Mouse (Mus musculus) embryonic stem cell, embryonic (primary cell): Measurements from ENCODE around the gene Mucl3.

Source experiments
- CTCF ChIA-PET, 4 experiments: fragments of 300-600 bp in 2 of 4; fragments of 350-600 bp in 2 of 4; sonication (Branson Sonifier 250); formaldehyde crosslinking; loops; one replicate each; lab custom pipeline; 2022; ENCODE audit warnings: inconsistent platforms in 2 of 4; lab: Charles Lee
- POLR2A ChIA-PET, 4 experiments: fragments of 300-600 bp in 2 of 4; fragments of 350-600 bp in 2 of 4; sonication (Branson Sonifier 250); formaldehyde crosslinking; loops; one replicate each; lab custom pipeline; 2022; ENCODE audit warnings: antibody characterized with exemption in 4 of 4, inconsistent platforms in 1 of 4; lab: Charles Lee

The Mucl3 gene

DNA sequence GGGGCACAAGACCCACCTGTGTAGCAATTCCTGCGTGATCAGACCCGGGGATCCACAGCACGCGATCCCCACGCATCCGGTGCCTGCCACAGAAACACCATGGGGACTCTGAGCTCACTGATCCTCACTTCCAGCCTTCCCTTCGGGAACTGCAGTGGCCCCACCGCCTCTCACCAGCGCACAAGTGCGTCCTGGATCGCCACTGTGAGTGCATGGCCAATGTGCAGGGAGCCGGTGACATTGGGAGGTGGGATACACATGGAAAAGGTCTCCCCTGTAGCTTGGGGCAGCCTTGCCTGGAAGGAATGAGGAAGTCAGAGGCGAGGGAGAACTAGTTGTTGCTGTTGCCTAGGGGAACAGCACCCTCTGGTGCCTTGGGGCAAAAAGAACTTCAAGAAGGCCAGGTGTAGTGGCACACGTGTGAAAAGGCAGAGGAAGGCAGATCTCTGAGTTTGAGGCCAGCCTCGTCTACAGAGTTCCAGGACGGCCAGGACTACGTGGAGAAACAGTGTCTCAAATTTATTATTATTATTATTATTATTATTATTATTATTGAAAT is 22.5 kb upstream of the Mucl3 start:
- ChIA-PET POLR2A (interaction anchor here in 3 of 4 experiments (0.5 to 2.3 kb wide), 17 partner anchors 8 to 150 kb away, joined by 3 to 9 read pairs (median 3); partner anchors contain the start of gene Gtf2h4 (in 1 of the 3)), CTCF (interaction anchor here (0.5 to 4.0 kb wide), 23 partner anchors 12 to 331 kb away, joined by 3 to 32 read pairs (median 3); partner anchors contain the start of gene Dhx16 (in 1 of the 4))

DNA sequence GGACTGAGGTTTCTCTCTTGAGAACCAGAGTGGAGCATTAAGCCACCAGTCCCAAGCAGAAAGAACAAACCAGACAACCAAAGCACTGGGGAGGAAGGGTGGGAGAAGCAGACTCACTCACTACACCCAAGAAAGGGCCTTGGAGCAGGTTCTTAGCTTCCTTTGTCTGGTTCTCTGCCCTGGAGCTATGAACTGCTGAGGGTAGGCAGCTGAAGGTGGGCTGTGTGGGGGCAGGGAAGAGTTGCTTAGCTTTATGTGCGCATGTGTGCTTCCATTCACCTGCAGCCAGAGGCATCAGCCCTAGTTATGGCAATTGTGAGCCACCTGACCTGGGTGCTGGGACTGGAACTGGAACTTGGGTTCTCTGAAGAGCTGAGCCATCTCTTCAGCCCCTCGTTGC is 9.6 kb upstream of the Mucl3 start:
- ChIA-PET POLR2A (interaction anchor here in 3 of 4 experiments (0.9 to 2.8 kb wide), 29 partner anchors 9 to 235 kb away, joined by 3 to 15 read pairs (median 3); partner anchors contain the start of genes Flot1 (in 1 of the 3) and Mdc1 (in 1 of the 3)), CTCF (interaction anchor here in 3 of 4 experiments (0.7 to 2.3 kb wide), 10 partner anchors 10 to 84 kb away, joined by 3 to 8 read pairs (median 4); no protein-coding TSS in a partner anchor)

DNA sequence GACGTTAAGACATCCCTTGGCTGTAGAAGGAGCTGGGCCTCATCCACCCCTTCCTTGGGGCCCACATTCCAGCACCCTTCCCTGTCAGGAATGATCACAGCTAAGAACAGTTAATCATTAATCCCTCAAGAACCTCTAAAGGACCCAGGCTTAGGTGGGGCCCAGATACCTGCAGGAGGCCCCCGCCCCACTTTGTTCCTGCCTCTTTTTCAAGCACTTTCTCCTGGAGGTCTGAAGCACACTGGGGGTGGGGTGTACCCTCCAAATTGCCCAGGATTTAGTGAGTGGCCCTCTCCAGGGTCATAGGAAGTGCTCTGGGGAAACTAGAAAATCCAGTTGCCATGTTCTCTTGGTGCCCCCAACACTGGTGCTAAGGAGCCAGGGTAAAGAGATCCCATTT is 5.9 kb upstream of the Mucl3 start:
- CTCF ChIA-PET, result interaction anchor here in 3 of 4 experiments (0.6 to 1.5 kb wide), 6 partner anchors 10 to 92 kb away, joined by 3 to 7 read pairs (median 3); no protein-coding TSS in a partner anchor
- POLR2A ChIA-PET, result interaction anchor here in 1 of 4 experiments (1.1 kb wide), 1 partner anchor 16 kb away, joined by 3 read pairs; no protein-coding TSS in a partner anchor

DNA sequence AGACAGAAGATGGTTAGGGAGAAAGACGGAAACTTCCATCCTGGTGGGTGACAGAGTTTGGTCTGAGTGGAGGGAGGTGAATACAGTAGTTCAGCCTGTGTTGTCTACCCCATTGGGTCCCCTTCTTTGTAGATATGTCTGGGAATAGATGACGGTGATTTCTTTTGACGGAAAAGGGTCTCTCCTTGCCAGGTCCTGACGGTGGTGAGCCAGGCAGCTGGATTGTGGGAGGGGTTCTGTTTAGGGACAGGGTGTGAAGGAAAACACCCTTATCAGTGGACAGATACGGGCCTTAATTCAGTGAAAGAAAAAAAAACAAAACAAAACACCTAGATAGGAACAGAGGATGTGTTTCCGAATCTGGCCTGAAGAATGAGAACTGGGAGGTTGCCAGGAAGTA is 4.1 kb downstream of the Mucl3 start:
- CTCF ChIA-PET, result interaction anchor here in 3 of 4 experiments (0.6 to 1.5 kb wide), 11 partner anchors 14 to 1433 kb away, joined by 3 to 5 read pairs (median 3); no protein-coding TSS in a partner anchor

DNA sequence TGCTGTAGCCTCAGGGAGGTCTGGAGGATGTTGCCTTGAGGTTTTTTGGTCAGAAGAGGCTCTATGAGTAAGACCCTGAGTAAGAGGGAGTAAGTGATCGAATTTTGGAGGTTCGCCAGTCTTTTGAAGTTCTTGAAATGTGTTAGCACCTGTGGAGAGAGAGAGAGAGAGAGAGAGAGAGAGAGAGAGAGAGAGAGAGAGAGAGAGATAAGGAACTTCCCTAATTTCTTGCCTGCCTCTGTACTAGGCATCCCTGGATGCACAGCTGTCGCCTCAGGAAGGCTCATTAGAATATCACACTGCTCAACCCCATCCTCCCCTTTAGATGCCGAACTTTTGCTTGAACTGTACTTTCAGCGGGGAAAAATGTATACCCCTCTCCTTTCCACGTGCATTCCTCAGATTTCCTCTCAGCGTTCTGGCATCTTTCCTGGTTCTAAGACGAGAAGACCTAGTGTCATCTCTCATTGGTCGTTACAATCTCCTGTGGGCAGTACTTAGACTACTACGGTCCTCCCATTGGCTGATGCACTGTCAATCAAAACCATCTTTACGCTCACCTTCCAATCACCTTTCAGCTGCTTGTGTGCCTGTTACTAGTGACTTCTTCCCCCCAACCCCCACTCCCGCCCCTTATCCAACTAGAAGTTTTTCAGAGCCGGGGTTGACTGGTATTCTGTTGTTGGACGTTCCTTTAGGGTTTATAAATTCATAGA is 4.9 kb downstream of the Mucl3 start:
- ChIA-PET CTCF (interaction anchor here (0.5 to 1.5 kb wide), 15 partner anchors 13 to 606 kb away, joined by 3 to 14 read pairs (median 4); no protein-coding TSS in a partner anchor), POLR2A (interaction anchor here in 3 of 4 experiments (0.9 to 2.1 kb wide), 8 partner anchors 10 to 47 kb away, joined by 3 to 11 read pairs (median 3); no protein-coding TSS in a partner anchor)

More for the DNA sequence above, 4.1 kb downstream of the Mucl3 start:
- POLR2A ChIA-PET, result interaction anchor here in 3 of 4 experiments (0.6 to 2.1 kb wide), 5 partner anchors 13 to 32 kb away, joined by 3 to 11 read pairs (median 4); no protein-coding TSS in a partner anchor

DNA sequence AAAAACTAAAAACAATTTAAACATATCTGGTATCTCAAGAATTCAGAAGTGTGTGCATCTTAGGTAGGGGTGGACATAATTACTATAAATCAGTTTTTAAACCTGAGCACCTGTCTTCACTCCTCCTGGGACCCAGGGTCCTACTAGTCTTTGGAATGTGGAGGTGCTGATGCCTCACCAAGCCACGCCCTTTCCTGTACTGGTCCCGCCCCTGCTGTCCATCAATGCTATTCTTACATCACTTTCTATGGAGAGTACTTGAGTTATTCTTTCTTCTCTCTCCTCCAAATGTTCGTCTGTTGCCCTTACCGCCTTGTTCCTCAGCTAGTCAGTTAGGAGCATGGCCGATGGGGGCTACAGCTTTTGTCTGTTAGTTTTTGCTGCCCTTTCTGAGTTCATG is 7.1 kb downstream of the Mucl3 start:
- ChIA-PET POLR2A (interaction anchor here in 1 of 4 experiments (0.9 to 3.0 kb wide), 6 partner anchors 14 to 134 kb away, joined by 3 to 12 read pairs (median 4); no protein-coding TSS in a partner anchor), CTCF (interaction anchor here (0.5 to 4.2 kb wide), 16 partner anchors 10 to 523 kb away, joined by 3 to 62 read pairs (median 10); partner anchors contain the start of genes Vars2 (in 2 of the 4) and Gm9573 (in 1 of the 4))

DNA sequence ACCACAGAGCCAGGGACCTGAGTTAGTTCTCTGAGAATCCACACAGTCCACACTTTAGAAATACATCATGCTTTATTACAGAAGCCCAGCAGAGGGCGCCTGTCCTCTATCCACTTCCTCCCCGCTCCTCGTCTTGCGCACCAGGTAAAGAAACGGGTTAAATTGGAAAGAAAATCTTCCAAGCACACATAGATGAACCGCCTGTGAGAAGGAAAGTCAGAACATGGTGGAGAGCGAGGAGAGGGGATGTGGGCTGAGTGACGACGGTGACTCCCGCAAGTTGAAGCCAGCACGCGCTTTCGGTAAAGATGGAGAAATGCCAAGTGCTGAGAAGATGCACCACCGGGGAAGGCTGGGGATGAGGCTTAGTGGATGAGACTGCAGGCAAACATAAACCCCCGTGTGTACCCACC is 7.8 kb downstream of the Mucl3 start:
- POLR2A ChIA-PET, result interaction anchor here in 2 of 4 experiments (0.6 to 3.0 kb wide), 10 partner anchors 8 to 186 kb away, joined by 3 to 12 read pairs (median 4); partner anchors contain the start of gene Ier3 (in 1 of the 2)
- CTCF ChIA-PET, result interaction anchor here (0.6 to 4.2 kb wide), 43 partner anchors 10 to 1054 kb away, joined by 3 to 62 read pairs (median 6); partner anchors contain the start of genes Vars2 (in 2 of the 4), Gm9573 (in 1 of the 4) and Sfta2 (in 1 of the 4)

DNA sequence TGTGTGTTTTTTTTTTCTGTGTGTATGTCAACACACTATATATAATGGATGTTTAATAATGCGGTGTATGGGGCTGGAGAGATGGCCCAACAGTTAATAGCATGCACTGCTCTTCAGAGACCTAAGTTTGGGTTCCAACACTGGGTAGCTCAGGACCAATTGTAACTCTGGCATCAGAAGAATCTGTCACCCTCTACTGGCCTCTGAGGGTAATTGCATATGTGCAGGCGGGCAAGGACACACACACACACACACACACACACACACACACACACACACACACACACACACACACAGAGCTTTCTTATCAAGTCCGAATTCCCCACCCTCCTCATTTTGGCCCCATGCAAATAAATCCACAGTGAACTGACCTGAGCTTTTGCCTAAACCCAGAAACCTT is 8.3 kb downstream of the Mucl3 start:
- POLR2A ChIA-PET, result interaction anchor here (0.6 to 3.0 kb wide), 16 partner anchors 9 to 186 kb away, joined by 3 to 12 read pairs (median 4); partner anchors contain the start of genes Gtf2h4 (in 1 of the 4), Ier3 (in 1 of the 4) and Vars2 (in 1 of the 4)

DNA sequence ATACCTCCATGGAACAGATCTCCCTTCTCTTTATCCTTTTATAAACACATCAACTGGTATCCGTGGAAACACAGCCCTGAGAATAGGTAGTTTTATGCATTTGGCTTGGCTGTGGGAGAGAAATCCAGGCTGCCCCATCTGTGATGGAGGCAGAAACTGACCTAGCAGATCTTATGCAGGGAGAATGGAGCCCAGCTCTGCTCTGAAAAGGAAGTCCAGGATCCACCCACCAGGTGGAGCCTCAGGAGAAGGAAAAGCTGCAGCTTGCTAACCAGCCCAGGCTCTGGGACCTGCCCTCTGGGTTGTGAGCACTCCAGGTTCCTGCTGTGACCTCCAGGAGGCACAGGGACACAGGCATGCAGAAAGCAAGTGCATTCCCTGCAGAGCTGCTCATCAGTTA is 9.5 kb downstream of the Mucl3 start:
- ChIA-PET POLR2A (interaction anchor here in 3 of 4 experiments (0.7 to 3.2 kb wide), 15 partner anchors 10 to 303 kb away, joined by 3 to 12 read pairs (median 4); partner anchors contain the start of genes Gtf2h4 (in 1 of the 3), Ier3 (in 1 of the 3), Mucl3 (in 1 of the 3) and Vars2 (in 1 of the 3)), CTCF (interaction anchor here (0.5 to 4.2 kb wide), 45 partner anchors 10 to 361 kb away, joined by 3 to 62 read pairs (median 4); partner anchors contain the start of genes Vars2 (in 2 of the 4) and Gtf2h4 (in 1 of the 4))

More for the DNA sequence above, 8.3 kb downstream of the Mucl3 start:
- CTCF ChIA-PET, result interaction anchor here (0.6 to 4.2 kb wide), 88 partner anchors 9 to 1055 kb away, joined by 3 to 62 read pairs (median 4); partner anchors contain the start of genes Vars2 (in 2 of the 4), Gm9573 (in 1 of the 4), Gtf2h4 (in 1 of the 4) and H2-T24 (in 1 of the 4)

DNA sequence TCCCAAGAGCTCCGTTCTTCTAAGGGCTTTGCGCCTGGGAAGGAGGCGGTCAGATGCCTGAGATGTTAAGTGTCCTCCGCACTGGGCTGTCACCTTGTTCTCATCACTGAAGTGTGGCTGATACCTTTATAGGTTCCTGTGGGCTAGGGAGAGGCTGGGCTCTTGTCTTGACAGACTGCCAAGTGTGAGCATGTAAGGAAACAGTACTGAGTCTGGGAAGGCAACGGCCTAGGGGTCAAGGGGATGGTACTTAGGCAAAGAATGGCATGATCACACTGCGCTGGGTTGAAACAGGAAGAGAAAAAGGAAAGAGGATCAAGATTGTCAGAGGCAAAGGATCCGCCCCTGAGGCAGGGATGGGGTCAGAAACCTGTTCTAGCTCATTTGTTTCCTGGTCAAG is 17.0 kb downstream of the Mucl3 start, which contains the start of gene Gm9573:
Gene Gm9573, minus strand, starts transcription at position 101 of the 400 bp plus-strand sequence.
- ChIA-PET CTCF (interaction anchor here in 2 of 4 experiments (1.0 to 1.8 kb wide), 3 partner anchors 9 to 111 kb away, joined by 3 to 7 read pairs (median 4); no protein-coding TSS in a partner anchor), POLR2A (interaction anchor here in 2 of 4 experiments (1.3 to 2.4 kb wide), 5 partner anchors 9 to 36 kb away, joined by 3 to 7 read pairs (median 5); no protein-coding TSS in a partner anchor)

DNA sequence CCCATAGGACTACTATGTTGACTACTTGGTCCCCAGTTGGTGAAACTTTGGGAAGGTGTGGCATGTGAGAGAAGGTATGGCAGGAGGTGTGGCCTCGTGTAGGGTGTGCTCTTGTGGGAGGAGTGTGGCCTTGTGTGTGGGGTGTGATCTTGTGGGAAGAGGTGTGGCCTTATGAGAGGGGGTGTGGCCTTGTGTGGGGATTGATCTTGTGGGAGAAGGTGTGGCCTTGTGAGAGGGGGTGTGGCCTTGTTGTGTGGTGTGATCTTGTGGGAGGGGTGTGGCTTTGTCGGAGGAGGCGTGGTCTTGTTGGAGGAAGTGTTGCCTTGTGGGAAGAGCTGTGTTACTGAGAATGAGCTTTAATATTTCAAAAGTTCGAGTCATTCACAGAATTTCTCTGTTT is 26.4 kb downstream of the Mucl3 start:
- POLR2A ChIA-PET, result interaction anchor here in 2 of 4 experiments (0.6 to 2.3 kb wide), 33 partner anchors 9 to 457 kb away, joined by 3 to 15 read pairs (median 4); partner anchors contain the start of genes Gm9573 (in 1 of the 2), Ier3 (in 1 of the 2) and Sfta2 (in 1 of the 2)

DNA sequence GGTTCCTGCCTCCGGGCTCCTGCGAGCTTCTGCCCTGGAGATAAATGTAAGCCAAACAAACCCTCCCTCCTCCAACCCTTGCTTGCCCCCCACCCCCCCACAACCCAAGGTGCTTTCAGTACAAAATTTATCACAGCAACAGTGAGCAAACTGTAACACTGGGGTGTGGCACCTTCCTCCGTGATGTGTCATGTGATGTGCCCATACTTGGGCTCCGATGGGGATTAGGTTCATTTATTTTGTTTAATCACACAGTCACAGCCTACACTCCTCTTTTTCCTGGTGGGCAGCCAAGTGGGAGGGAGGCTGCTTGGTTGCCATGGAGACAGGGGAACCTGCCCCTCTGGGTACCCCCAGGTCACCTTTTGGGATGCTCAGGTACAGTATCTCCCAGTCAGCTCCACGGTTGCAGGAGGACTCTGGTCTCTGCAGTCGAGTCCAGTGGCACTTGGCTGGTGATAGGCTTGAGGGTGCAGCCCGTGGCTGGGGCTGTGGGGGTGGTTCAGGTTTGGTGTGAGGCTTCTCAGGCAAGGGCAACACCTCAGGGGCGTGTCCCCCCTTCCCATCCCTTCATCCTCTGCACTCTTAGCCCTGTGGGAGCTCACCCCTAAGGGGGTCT is 41.6 kb downstream of the Mucl3 start:
- ChIA-PET POLR2A (interaction anchor here in 3 of 4 experiments (0.6 to 6.3 kb wide), 15 partner anchors 8 to 241 kb away, joined by 3 to 73 read pairs (median 4); partner anchors contain the start of gene Gm9573 (in 1 of the 3)), CTCF (interaction anchor here in 3 of 4 experiments (0.5 to 1.5 kb wide), 12 partner anchors 8 to 626 kb away, joined by 3 to 10 read pairs (median 4); no protein-coding TSS in a partner anchor)

More for the DNA sequence above, 26.4 kb downstream of the Mucl3 start:
- CTCF ChIA-PET, result interaction anchor here (0.6 to 2.0 kb wide), 17 partner anchors 17 to 371 kb away, joined by 3 to 10 read pairs (median 4); no protein-coding TSS in a partner anchor

DNA sequence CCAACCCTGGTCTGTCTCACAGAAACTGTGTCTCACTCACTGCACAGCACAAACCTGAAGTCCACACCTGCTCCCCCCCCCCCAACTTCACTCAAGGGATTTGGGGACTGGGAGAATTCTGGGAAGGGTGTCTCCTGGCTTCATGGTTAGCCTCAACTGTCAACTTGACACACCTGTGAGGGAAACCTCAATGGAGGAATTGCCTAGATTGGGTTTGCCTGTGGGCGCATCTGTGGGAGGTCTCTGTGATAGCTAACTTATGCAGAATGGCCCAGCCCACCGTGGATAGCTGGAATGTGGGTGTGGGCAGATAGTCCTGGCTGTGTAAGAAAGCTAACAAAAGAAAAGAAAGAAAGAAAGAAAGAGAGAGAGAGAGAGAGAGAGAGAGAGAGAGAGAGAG is 42.2 kb downstream of the Mucl3 start, which contains the start of gene Sfta2:
Gene Sfta2, plus strand, starts transcription at position 301 of the 400 bp plus-strand sequence.
- ChIA-PET CTCF (interaction anchor here in 3 of 4 experiments (0.5 to 1.2 kb wide), 10 partner anchors 10 to 626 kb away, joined by 3 to 10 read pairs (median 4); no protein-coding TSS in a partner anchor), POLR2A (interaction anchor here in 3 of 4 experiments (0.6 to 6.3 kb wide), 13 partner anchors 7 to 126 kb away, joined by 3 to 73 read pairs (median 4); partner anchors contain the start of gene Gm9573 (in 1 of the 3))

DNA sequence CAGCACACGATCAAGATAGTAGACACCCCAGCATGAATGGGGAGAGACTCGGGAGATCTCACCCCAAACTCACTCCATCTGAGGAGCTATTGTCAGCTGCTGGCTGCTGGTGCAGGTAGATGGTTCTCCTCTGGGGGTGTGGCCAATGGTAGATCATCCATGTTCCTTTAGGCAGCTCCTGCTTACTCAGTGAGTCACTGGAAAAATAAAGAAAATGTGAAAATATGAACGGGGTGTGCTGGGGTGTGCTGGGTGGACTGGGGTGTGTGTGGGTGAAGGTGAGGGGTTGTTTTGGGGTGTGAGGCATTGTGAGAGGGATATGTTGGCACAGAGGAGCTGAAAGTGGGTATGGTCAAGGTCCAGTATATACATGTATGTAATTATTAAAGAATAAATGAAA is 46.1 kb downstream of the Mucl3 start:
- ChIA-PET CTCF (interaction anchor here in 2 of 4 experiments (0.6 to 1.6 kb wide), 5 partner anchors 13 to 244 kb away, joined by 3 to 5 read pairs (median 4); partner anchors contain the start of gene Mdc1 (in 1 of the 2)), POLR2A (interaction anchor here in 2 of 4 experiments (0.5 to 1.6 kb wide), 8 partner anchors 8 to 224 kb away, joined by 3 to 7 read pairs (median 4); partner anchors contain the start of gene Ier3 (in 1 of the 2))

DNA sequence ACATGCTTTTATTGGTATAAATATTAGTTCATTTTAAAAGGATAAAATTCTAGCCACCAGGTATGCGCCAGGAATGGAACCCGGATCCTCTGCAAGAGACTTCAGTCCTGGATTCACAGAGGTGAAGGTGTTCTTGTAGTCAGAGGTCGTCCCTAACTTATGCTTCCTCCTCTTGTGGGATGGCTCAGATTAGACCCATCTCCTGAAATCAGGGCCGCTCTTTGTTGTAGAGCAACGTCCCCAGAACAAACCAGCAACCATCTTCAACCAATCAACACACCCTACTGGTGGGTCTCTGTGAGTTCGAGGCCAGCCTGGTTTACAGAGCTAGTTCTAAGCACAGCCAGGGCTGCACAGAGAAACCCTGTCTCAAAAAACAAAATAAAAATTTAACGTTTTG is 49.0 kb downstream of the Mucl3 start:
- CTCF ChIA-PET, result interaction anchor here (0.6 to 3.8 kb wide), 37 partner anchors 8 to 519 kb away, joined by 3 to 15 read pairs (median 4); partner anchors contain the start of genes Ddr1 (in 1 of the 4) and Mucl3 (in 1 of the 4)

More for the DNA sequence above, 49.0 kb downstream of the Mucl3 start:
- POLR2A ChIA-PET, result interaction anchor here in 3 of 4 experiments (0.6 to 6.8 kb wide), 53 partner anchors 9 to 345 kb away, joined by 3 to 73 read pairs (median 5); partner anchors contain the start of genes Gm9573 (in 1 of the 3), Ier3 (in 1 of the 3), Mdc1 (in 1 of the 3) and Mrps18b (in 1 of the 3)
